Mouse (Mus musculus) heart, postnatal 0 days (tissue): Measurements from ENCODE around the gene Gm21954.

Source experiments
- CTCF ChIP-seq: IDR thresholded peaks from 2 replicates; pipeline ENCODE4 v1.5.1; 2016; ENCODE audit warnings: antibody characterized with exemption, control low read depth, low read depth
- EP300 ChIP-seq: IDR thresholded peaks from 2 replicates; pipeline ENCODE4 v1.6.1; 2016; ENCODE audit warnings: antibody characterized with exemption, low read depth

- TF ChIP-seq CTCF (no peak), EP300 (no peak)
Measured at GRCm38 (mm10) chr3:55499298-55499697, 27.3 kb upstream of the Gm21954 start.
